8 mouse cellular contexts compared by ENCODE assay signal in genomic region chr15:99416348-99416882, GRCm38 (mm10). TPM values are rescaled to one million over a fixed set of nuclear protein-coding genes. Genes with fewer than 3 reads are reported as not detected.
A peak's percentile ranks its signal among the peaks of the same experiment; 100 is the strongest.
DNase-seq lines count a peak whose midpoint lies in the region; ATAC-seq and TF ChIP-seq lines count a peak whose summit lies in the region.

No protein-coding gene starts in this region.

- no peak for TF ChIP-seq EP300 in liver, embryonic 14.5 days (IDR thresholded peaks at IDR 0.05; ENCODE audit: low read depth)

- no peak for ATAC-seq in embryonic facial prominence, embryonic 11.5 days (replicated peaks; ENCODE audit: insufficient number of reproducible peaks, low FRiP score, low TSS enrichment, low read depth)
- no peak for ATAC-seq in kidney, postnatal 0 days (replicated peaks; ENCODE audit: low FRiP score, low read depth)
- peak; percentile 43; the same call in 1 of the 2 replicates for ATAC-seq in liver, embryonic 14.5 days (ENCODE audit: insufficient read depth)
- no peak for ATAC-seq in stomach, embryonic 15.5 days (ENCODE audit: insufficient read depth, low FRiP score, low read depth)

- no peaks in the 10 kb centered on the region for H3K79me2 ChIP-seq in C2C12 (ENCODE audit: control insufficient read depth, insufficient read depth)

- H3K79me3 ChIP-seq in C2C12 (ENCODE audit: low read depth): no peaks in the 10 kb centered on the region

- peak; percentile 89 for DNase-seq in adrenal gland, postnatal 14 days
- peak; percentile 87 for DNase-seq in embryonic facial prominence, embryonic 11.5 days (ENCODE audit: low spot score)
- peak; percentile 89 for DNase-seq in heart, embryonic 10.5 days (ENCODE audit: low spot score)
- DNase-seq in kidney, postnatal 0 days (ENCODE audit: low spot score): peak; percentile 95
- DNase-seq in liver, embryonic 14.5 days (ENCODE audit: low read depth in 3 of 3, low spot score in 3 of 3): peak; percentile 73 to 80 (median 74)
- peak; percentile 65 for DNase-seq in neural tube, embryonic 10.5 days (ENCODE audit: extremely low spot score, low spot score)

- no peak overlapping the region for H3K4me2 ChIP-seq in embryonic facial prominence, embryonic 11.5 days (ENCODE audit: low read depth, low read length)
- no peak overlapping the region for H3K4me2 ChIP-seq in kidney, postnatal 0 days (ENCODE audit: low read length)
- H3K4me2 ChIP-seq in liver, embryonic 14.5 days (ENCODE audit: low read depth): peak overlapping the region; percentile 36
- peak overlapping the region; percentile 26; the same call in 1 of the 2 replicates for H3K4me2 ChIP-seq in stomach, embryonic 15.5 days

- no peak overlapping the region for H3K27ac ChIP-seq in embryonic facial prominence, embryonic 11.5 days (replicated peaks; ENCODE audit: low read depth, low read length)
- H3K27ac ChIP-seq in heart, embryonic 10.5 days: peak overlapping the region; percentile 70; the same call in 1 of the 2 replicates
- no peak overlapping the region for H3K27ac ChIP-seq in kidney, postnatal 0 days
- H3K27ac ChIP-seq in liver, embryonic 14.5 days: no peak overlapping the region
- H3K27ac ChIP-seq in stomach, embryonic 15.5 days: no peak overlapping the region

- H3ac ChIP-seq in C2C12 (ENCODE audit: control insufficient read depth, insufficient read length, low read depth): no peak overlapping the region

- H3K27me3 ChIP-seq in C2C12 (ENCODE audit: control insufficient read depth, insufficient read depth, insufficient read length): no peaks in the 10 kb centered on the region
- H3K27me3 ChIP-seq in embryonic facial prominence, embryonic 11.5 days (ENCODE audit: control insufficient read depth, insufficient read depth, low read length): no peaks in the 10 kb centered on the region
- H3K27me3 ChIP-seq in heart, embryonic 10.5 days (ENCODE audit: insufficient read depth, poor library complexity, severe bottlenecking): no peaks in the 10 kb centered on the region
- H3K27me3 ChIP-seq in kidney, postnatal 0 days (ENCODE audit: insufficient read depth, low read length): no peaks in the 10 kb centered on the region
- H3K27me3 ChIP-seq in liver, embryonic 14.5 days (ENCODE audit: control insufficient read depth, insufficient read depth, low read length): no peaks in the 10 kb centered on the region
- no peaks in the 10 kb centered on the region for H3K27me3 ChIP-seq in stomach, embryonic 15.5 days (replicated peaks)

- H3K9ac ChIP-seq in embryonic facial prominence, embryonic 11.5 days (replicated peaks; ENCODE audit: low read length): no peak overlapping the region
- no peak overlapping the region for H3K9ac ChIP-seq in kidney, postnatal 0 days (ENCODE audit: low read depth, low read length)
- H3K9ac ChIP-seq in liver, embryonic 14.5 days (replicated peaks): no peak overlapping the region; the same call in 1 of the 2 replicates
- no peak overlapping the region for H3K9ac ChIP-seq in stomach, embryonic 15.5 days

- no peaks in the 10 kb centered on the region for H3K36me3 ChIP-seq in C2C12 (ENCODE audit: control insufficient read depth, insufficient read depth)
- no peaks in the 10 kb centered on the region for H3K36me3 ChIP-seq in embryonic facial prominence, embryonic 11.5 days (replicated peaks; ENCODE audit: control insufficient read depth, insufficient read depth, low read depth, low read length)
- peaks cover 3% of the 10 kb centered on the region; the same call in 1 of the 2 replicates for H3K36me3 ChIP-seq in heart, embryonic 10.5 days
- no peaks in the 10 kb centered on the region for H3K36me3 ChIP-seq in kidney, postnatal 0 days (ENCODE audit: insufficient read depth, low read length)
- H3K36me3 ChIP-seq in liver, embryonic 14.5 days (replicated peaks; ENCODE audit: control insufficient read depth, insufficient read depth, low read depth): no peaks in the 10 kb centered on the region
- H3K36me3 ChIP-seq in stomach, embryonic 15.5 days: no peaks in the 10 kb centered on the region

- H3K4me3 ChIP-seq in C2C12 (ENCODE audit: insufficient read depth, poor library complexity, severe bottlenecking): no peak overlapping the region
- no peak overlapping the region for H3K4me3 ChIP-seq in embryonic facial prominence, embryonic 11.5 days (ENCODE audit: low read depth, low read length)
- no peak overlapping the region for H3K4me3 ChIP-seq in heart, embryonic 10.5 days
- no peak overlapping the region for H3K4me3 ChIP-seq in kidney, postnatal 0 days (replicated peaks; ENCODE audit: low read depth, low read length)
- H3K4me3 ChIP-seq in liver, embryonic 14.5 days (ENCODE audit: insufficient read depth in 1 of 2, low read depth in 2 of 2, low read length in 2 of 2): no peak overlapping the region
- H3K4me3 ChIP-seq in stomach, embryonic 15.5 days (replicated peaks): no peak overlapping the region

- H3K9me3 ChIP-seq in embryonic facial prominence, embryonic 11.5 days (replicated peaks; ENCODE audit: control insufficient read depth, low read length): no peaks in the 10 kb centered on the region
- H3K9me3 ChIP-seq in heart, embryonic 10.5 days: no peaks in the 10 kb centered on the region
- H3K9me3 ChIP-seq in kidney, postnatal 0 days (replicated peaks; ENCODE audit: low read length): no peaks in the 10 kb centered on the region
- H3K9me3 ChIP-seq in liver, embryonic 14.5 days (ENCODE audit: control insufficient read depth, low read length): no peaks in the 10 kb centered on the region
- no peaks in the 10 kb centered on the region for H3K9me3 ChIP-seq in stomach, embryonic 15.5 days

- 21% methylated on average over 13 of the region's 13 CpGs for WGBS in embryonic facial prominence, embryonic 11.5 days
- WGBS in heart, embryonic 10.5 days: 20% methylated on average over 13 of the region's 13 CpGs
- 22% methylated on average over 13 of the region's 13 CpGs for WGBS in kidney, postnatal 0 days
- WGBS in liver, embryonic 14.5 days (ENCODE audit: insufficient replicate concordance): 13% methylated on average over 13 of the region's 13 CpGs
- WGBS in stomach, embryonic 15.5 days: 15% methylated on average over 13 of the region's 13 CpGs

- peak; percentile 98 for TF ChIP-seq CTCF in C2C12 (IDR thresholded peaks at IDR 0.05; ENCODE audit: control insufficient read depth, insufficient read depth, insufficient read length)
- peak; percentile 100 for TF ChIP-seq CTCF in kidney, postnatal 0 days (IDR thresholded peaks at IDR 0.05; ENCODE audit: low read depth)
- peak; percentile 100 for TF ChIP-seq CTCF in liver, embryonic 14.5 days (IDR thresholded peaks at IDR 0.05; ENCODE audit: low read depth)

- H3K4me1 ChIP-seq in embryonic facial prominence, embryonic 11.5 days (ENCODE audit: control insufficient read depth, insufficient read depth, low read length): 0 out of 2 replicates have a peak, but pooled peaks cover 3% of the 10 kb centered on the region
- peaks cover 34% of the 10 kb centered on the region for H3K4me1 ChIP-seq in heart, embryonic 10.5 days
- peaks cover 10% of the 10 kb centered on the region for H3K4me1 ChIP-seq in kidney, postnatal 0 days (replicated peaks; ENCODE audit: insufficient read depth, low read length)
- peaks cover 0 to 11% of the 10 kb centered on the region in 2 experiments; a peak in 2 of 4 replicates for H3K4me1 ChIP-seq in liver, embryonic 14.5 days (replicated peaks; ENCODE audit: control insufficient read depth in 2 of 2, insufficient read depth in 2 of 2, low read length in 1 of 2)
- H3K4me1 ChIP-seq in stomach, embryonic 15.5 days: peaks cover 11% of the 10 kb centered on the region

RNA-seq across cellular contexts. Expression of gene Tmbim6, which starts 23.7 kb away (rescaled TPM):
- 372 TPM for polyA plus RNA-seq in C2C12 (2012; fragmentation: generic; extraction: Trizol)
- total RNA-seq in adrenal gland, postnatal 14 days (2021): 571 and 598 TPM in 2 replicates
- polyA plus RNA-seq in embryonic facial prominence, embryonic 11.5 days (2014; fragmentation: Nextera tagmentation; extraction: Ambion mirVana): 225 and 228 TPM in 2 replicates
- 295 and 308 TPM in 2 replicates for polyA plus RNA-seq in heart, embryonic 10.5 days (2016; fragmentation: Nextera tagmentation; extraction: Ambion mirVana)
- polyA plus RNA-seq in kidney, postnatal 0 days (2015; fragmentation: Nextera tagmentation; extraction: Ambion mirVana): 774 and 842 TPM in 2 replicates
- 88.2 and 99.7 TPM in 2 replicates for polyA plus RNA-seq in liver, embryonic 14.5 days (2012; rRNA removed)
- polyA plus RNA-seq in liver, embryonic 14.5 days (2014; fragmentation: Nextera tagmentation; extraction: Ambion mirVana): 187 and 202 TPM in 2 replicates
- polyA plus RNA-seq in stomach, embryonic 15.5 days (2015; fragmentation: Nextera tagmentation; extraction: Ambion mirVana): 425 and 426 TPM in 2 replicates

RNA-seq across cellular contexts. Expression of gene Nckap5l, which starts 41.1 kb away (rescaled TPM):
- 17.7 TPM for polyA plus RNA-seq in C2C12 (2012; fragmentation: generic; extraction: Trizol)
- 25.6 and 29.0 TPM in 2 replicates for total RNA-seq in adrenal gland, postnatal 14 days (2021)
- 9.0 and 9.7 TPM in 2 replicates for polyA plus RNA-seq in embryonic facial prominence, embryonic 11.5 days (2014; fragmentation: Nextera tagmentation; extraction: Ambion mirVana)
- 10.7 and 12.8 TPM in 2 replicates for polyA plus RNA-seq in heart, embryonic 10.5 days (2016; fragmentation: Nextera tagmentation; extraction: Ambion mirVana)
- 6.5 and 8.0 TPM in 2 replicates for polyA plus RNA-seq in kidney, postnatal 0 days (2015; fragmentation: Nextera tagmentation; extraction: Ambion mirVana)
- polyA plus RNA-seq in liver, embryonic 14.5 days (2012; rRNA removed): 0.70 and 1.2 TPM in 2 replicates
- polyA plus RNA-seq in liver, embryonic 14.5 days (2014; fragmentation: Nextera tagmentation; extraction: Ambion mirVana): 0.85 and 1.4 TPM in 2 replicates
- 4.8 and 6.8 TPM in 2 replicates for polyA plus RNA-seq in stomach, embryonic 15.5 days (2015; fragmentation: Nextera tagmentation; extraction: Ambion mirVana)

RNA-seq across cellular contexts. Expression of gene Fmnl3, which starts 46.1 kb away (rescaled TPM):
- 76.6 TPM for polyA plus RNA-seq in C2C12 (2012; fragmentation: generic; extraction: Trizol)
- 21.3 and 31.3 TPM in 2 replicates for total RNA-seq in adrenal gland, postnatal 14 days (2021)
- 17.1 and 17.6 TPM in 2 replicates for polyA plus RNA-seq in embryonic facial prominence, embryonic 11.5 days (2014; fragmentation: Nextera tagmentation; extraction: Ambion mirVana)
- 14.3 and 17.5 TPM in 2 replicates for polyA plus RNA-seq in heart, embryonic 10.5 days (2016; fragmentation: Nextera tagmentation; extraction: Ambion mirVana)
- 31.6 and 33.4 TPM in 2 replicates for polyA plus RNA-seq in kidney, postnatal 0 days (2015; fragmentation: Nextera tagmentation; extraction: Ambion mirVana)
- polyA plus RNA-seq in liver, embryonic 14.5 days (2012; rRNA removed): 3.2 and 3.7 TPM in 2 replicates
- 1.4 and 1.5 TPM in 2 replicates for polyA plus RNA-seq in liver, embryonic 14.5 days (2014; fragmentation: Nextera tagmentation; extraction: Ambion mirVana)
- polyA plus RNA-seq in stomach, embryonic 15.5 days (2015; fragmentation: Nextera tagmentation; extraction: Ambion mirVana): 18.2 and 21.3 TPM in 2 replicates

RNA-seq across cellular contexts. Expression of gene Bcdin3d, which starts 58.1 kb away (rescaled TPM):
- 12.4 TPM for polyA plus RNA-seq in C2C12 (2012; fragmentation: generic; extraction: Trizol)
- 3.9 and 6.8 TPM in 2 replicates for total RNA-seq in adrenal gland, postnatal 14 days (2021)
- polyA plus RNA-seq in embryonic facial prominence, embryonic 11.5 days (2014; fragmentation: Nextera tagmentation; extraction: Ambion mirVana): 15.1 and 16.7 TPM in 2 replicates
- 11.8 and 13.7 TPM in 2 replicates for polyA plus RNA-seq in heart, embryonic 10.5 days (2016; fragmentation: Nextera tagmentation; extraction: Ambion mirVana)
- polyA plus RNA-seq in kidney, postnatal 0 days (2015; fragmentation: Nextera tagmentation; extraction: Ambion mirVana): 16.1 and 16.3 TPM in 2 replicates
- 3.0 and 3.3 TPM in 2 replicates for polyA plus RNA-seq in liver, embryonic 14.5 days (2012; rRNA removed)
- polyA plus RNA-seq in liver, embryonic 14.5 days (2014; fragmentation: Nextera tagmentation; extraction: Ambion mirVana): 5.0 TPM in 2 replicates
- 14.8 and 14.9 TPM in 2 replicates for polyA plus RNA-seq in stomach, embryonic 15.5 days (2015; fragmentation: Nextera tagmentation; extraction: Ambion mirVana)

Comparison
In these comparisons a context has a peak if more than half of its experiments do, and no peak if none do; other contexts are left out.
1. H3K4me2 ChIP-seq: peak in liver, embryonic 14.5 days (single experiment) and stomach, embryonic 15.5 days (single experiment); none in embryonic facial prominence, embryonic 11.5 days (single experiment) and kidney, postnatal 0 days (single experiment).
2. Peak in every context shown above with its lines, with median percentiles within 50 percentile points of each other: CTCF ChIP-seq and DNase-seq.